Mouse (Mus musculus) forebrain, embryonic 16.5 days (tissue): ENCODE data around the gene Grk2. TPM values are rescaled to one million over a fixed set of nuclear protein-coding genes. Genes with fewer than 3 reads are reported as not detected.

Source experiments
- ATAC-seq: fragments of 200-750 bp; cut with Nextera tagmentation; 2 replicates; pipeline ENCODE4 v1.8.0; 2017; ENCODE audit warnings: mild to moderate bottlenecking, moderate library complexity
- H3K27ac ChIP-seq: fragments of 300-500 bp; sonication (generic); 2 replicates; pipeline ENCODE4 v1.5.1; 2014; ENCODE audit warnings: low read length, control low read depth
- H3K27me3 ChIP-seq: fragments of 300-500 bp; sonication (generic); replicated peaks from 2 replicates; pipeline ENCODE4 v1.6.1; 2014; ENCODE audit warnings: low read length; ENCODE audit not compliant: control insufficient read depth, insufficient read depth
- H3K36me3 ChIP-seq: fragments of 300-500 bp; sonication (generic); 2 replicates; pipeline ENCODE4 v1.6.1; 2014; ENCODE audit not compliant: control insufficient read depth, insufficient read depth
- H3K4me1 ChIP-seq: fragments of 300-500 bp; sonication (generic); replicated peaks from 2 replicates; pipeline ENCODE4 v1.6.1; 2014; ENCODE audit warnings: low read length; ENCODE audit not compliant: control insufficient read depth, insufficient read depth
- H3K4me2 ChIP-seq: fragments of 300-500 bp; sonication (generic); 2 replicates; pipeline ENCODE4 v1.6.1; 2014; ENCODE audit warnings: mild to moderate bottlenecking, low read length, control low read depth
- H3K4me3 ChIP-seq: fragments of 300-500 bp; sonication (generic); replicated peaks from 2 replicates; pipeline ENCODE4 v1.5.1; 2014; ENCODE audit warnings: mild to moderate bottlenecking, low read length, control low read depth
- H3K9ac ChIP-seq: fragments of 300-500 bp; sonication (generic); replicated peaks from 2 replicates; pipeline ENCODE4 v1.6.1; 2014; ENCODE audit warnings: low read depth, low read length, control low read depth
- H3K9me3 ChIP-seq: fragments of 300-500 bp; sonication (generic); 2 replicates; pipeline ENCODE4 v1.6.1; 2016; ENCODE audit warnings: low read length; ENCODE audit not compliant: control insufficient read depth
- WGBS: fragments of 180-500 bp; shearing (Covaris S2); extraction: QIAGEN DNeasy Blood & Tissue Kit; methylation state at CpG from one replicate; pipeline ENCODE4 v1.1.7; 2014; 5-methylcytosine and 5-hydroxymethylcytosine counted together
- polyA plus RNA-seq: library from polyadenylated mRNA; unstranded; fragments of >200 nt; fragmentation: Nextera tagmentation; extraction: Ambion mirVana; gene quantifications from 2 replicates; pipeline ENCODE4 v1.2.1, GENCODE M21; 2015

Gene Grk2
- polyA plus RNA-seq, 1 experiment from 2014 or later: 28.1 TPM

DNA sequence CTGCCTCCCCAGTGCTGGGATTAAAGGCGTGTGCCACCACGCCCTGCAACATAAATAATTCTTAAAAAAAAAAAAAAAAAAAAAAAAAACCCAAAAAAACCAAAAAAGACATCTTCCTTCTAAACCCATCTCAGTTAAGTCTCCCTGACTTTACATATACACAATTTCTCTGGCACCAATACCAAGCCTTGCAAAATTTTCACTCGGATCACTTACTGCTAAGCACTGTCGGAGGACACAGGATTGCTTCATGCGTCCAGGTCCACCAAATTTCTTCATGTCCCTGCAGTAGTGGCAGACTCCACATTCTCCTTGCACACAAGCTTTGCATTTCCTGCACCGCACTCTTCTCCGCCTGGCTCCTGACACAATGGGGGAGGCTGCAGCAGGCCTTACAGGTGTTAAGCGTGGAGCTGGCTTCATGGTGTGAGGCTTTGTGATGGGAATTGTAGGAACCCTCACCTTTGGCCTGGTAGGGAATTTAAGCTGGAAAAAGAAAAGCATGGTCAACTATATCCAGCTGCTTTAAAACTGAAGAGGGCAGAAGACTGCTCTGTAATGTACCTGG is 22.8 kb upstream of the Grk2 start:
- Histone ChIP-seq H3K9ac (no peak overlapping the region), H3K4me2 (no peak overlapping the region), H3K4me3 (no peak overlapping the region), H3K27ac (no peak overlapping the region), H3K4me1 (peaks cover 15% of the 10 kb centered on the region), H3K9me3 (no peaks in the 10 kb centered on the region), H3K27me3 (no peaks in the 10 kb centered on the region), H3K36me3 (peaks cover 29% of the 10 kb centered on the region)
- 95% methylated on average over 8 of the region's 8 CpGs for WGBS
- no peak for ATAC-seq

DNA sequence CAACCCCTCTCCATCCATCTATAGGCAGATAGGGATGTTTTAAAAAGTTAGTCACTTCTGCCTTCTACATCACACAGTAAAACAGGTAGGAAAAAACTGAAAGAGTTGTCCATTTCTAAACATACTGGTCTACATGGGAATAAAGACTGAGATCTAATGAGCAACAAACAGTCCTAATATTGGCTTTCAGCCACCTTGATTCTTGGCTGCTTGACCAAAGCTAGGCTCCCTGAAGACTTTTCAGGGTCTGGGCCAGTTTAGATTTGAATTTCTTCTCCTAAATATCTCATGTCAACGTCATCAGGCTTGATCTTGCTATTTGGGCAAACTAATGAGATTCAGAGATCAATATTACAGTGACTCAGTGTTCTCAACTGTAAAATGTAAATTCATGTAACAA is 20.9 kb upstream of the Grk2 start:
- H3K27me3 ChIP-seq: no peaks in the 10 kb centered on the region
- H3K4me3 ChIP-seq: no peak overlapping the region
- no peak overlapping the region for H3K27ac ChIP-seq
- H3K4me1 ChIP-seq: peaks cover 6% of the 10 kb centered on the region
- no peak overlapping the region for H3K9ac ChIP-seq
- H3K4me2 ChIP-seq: no peak overlapping the region
- ATAC-seq: no peak
- H3K36me3 ChIP-seq: peaks cover 35% of the 10 kb centered on the region
- 68% methylated on average over 1 of the region's 1 CpGs for WGBS
- no peaks in the 10 kb centered on the region for H3K9me3 ChIP-seq

DNA sequence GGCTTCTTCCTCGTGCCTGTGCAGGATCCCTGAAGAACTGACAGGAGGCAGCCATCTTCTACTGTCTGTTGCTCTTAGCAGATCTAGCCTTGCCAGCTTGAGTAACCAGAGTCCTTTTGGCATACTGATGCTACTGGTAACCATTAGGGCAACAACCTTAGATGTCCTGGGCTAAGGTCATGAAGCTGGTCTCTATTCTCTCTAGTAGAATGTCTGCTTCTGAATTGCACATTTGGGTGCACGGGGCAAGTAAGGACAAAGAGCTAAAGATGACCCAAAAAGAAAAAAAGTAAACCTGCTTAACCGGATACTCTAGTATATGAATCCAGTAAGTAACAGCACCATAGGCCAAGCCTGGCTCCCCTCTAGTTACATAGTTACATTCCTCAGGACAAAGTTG is 20.1 kb upstream of the Grk2 start:
- Histone ChIP-seq H3K36me3 (peaks cover 40% of the 10 kb centered on the region), H3K9me3 (no peaks in the 10 kb centered on the region), H3K27me3 (no peaks in the 10 kb centered on the region), H3K27ac (no peak overlapping the region), H3K4me1 (no peaks in the 10 kb centered on the region), H3K4me2 (no peak overlapping the region), H3K9ac (no peak overlapping the region), H3K4me3 (no peak overlapping the region)
- ATAC-seq: no peak
- 95% methylated on average over 3 of the region's 3 CpGs for WGBS

DNA sequence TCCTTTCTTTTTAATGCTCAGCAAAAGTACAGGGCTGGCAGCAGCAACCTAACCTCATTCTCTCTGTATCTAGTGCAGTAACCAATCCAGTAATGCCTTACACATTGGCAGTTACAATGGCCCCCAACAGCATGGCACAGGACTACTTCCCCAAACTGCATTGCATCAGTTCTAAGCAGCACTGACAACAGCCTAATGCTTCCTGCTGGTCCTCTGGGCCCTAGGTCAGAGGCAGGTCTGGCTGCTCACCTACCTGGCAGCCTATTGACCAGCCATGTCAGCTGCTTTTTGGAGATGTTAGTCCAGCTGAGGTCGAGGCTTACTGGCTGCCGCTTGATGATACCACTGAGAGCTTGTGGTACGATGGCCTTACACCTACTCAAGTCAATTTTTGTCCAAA is 16.1 kb upstream of the Grk2 start:
- no peak overlapping the region for H3K4me2 ChIP-seq
- no peaks in the 10 kb centered on the region for H3K4me1 ChIP-seq
- no peak overlapping the region for H3K9ac ChIP-seq
- peaks cover 50% of the 10 kb centered on the region for H3K36me3 ChIP-seq
- H3K27me3 ChIP-seq: no peaks in the 10 kb centered on the region
- 92% methylated on average over 3 of the region's 3 CpGs for WGBS
- no peaks in the 10 kb centered on the region for H3K9me3 ChIP-seq
- no peak overlapping the region for H3K4me3 ChIP-seq
- ATAC-seq: no peak
- no peak overlapping the region for H3K27ac ChIP-seq

DNA sequence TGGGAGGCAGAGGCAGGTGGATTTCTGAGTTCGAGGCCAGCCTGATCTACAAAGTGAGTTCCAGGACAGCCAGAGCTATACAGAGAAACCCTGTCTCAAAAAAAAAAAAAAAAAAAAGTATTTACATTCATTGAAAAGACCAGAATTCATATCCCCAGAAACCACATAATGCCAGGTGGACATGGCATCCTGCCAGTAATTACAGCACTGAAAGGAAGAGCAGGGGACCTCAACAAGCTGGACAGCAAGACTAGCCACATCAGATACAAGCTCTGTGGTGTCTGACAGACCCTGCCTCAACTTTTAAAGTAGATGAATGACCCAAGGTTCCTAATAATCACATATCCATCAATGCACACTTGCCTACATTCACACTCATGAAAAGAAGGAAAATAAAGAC is 15.6 kb upstream of the Grk2 start:
- H3K4me1 ChIP-seq: no peaks in the 10 kb centered on the region
- H3K9ac ChIP-seq: no peak overlapping the region
- H3K4me2 ChIP-seq: no peak overlapping the region
- H3K9me3 ChIP-seq: no peaks in the 10 kb centered on the region
- peaks cover 47% of the 10 kb centered on the region for H3K36me3 ChIP-seq
- no peak overlapping the region for H3K4me3 ChIP-seq
- 100% methylated on average over 1 of the region's 1 CpGs for WGBS
- H3K27me3 ChIP-seq: no peaks in the 10 kb centered on the region
- ATAC-seq: no peak
- H3K27ac ChIP-seq: no peak overlapping the region

DNA sequence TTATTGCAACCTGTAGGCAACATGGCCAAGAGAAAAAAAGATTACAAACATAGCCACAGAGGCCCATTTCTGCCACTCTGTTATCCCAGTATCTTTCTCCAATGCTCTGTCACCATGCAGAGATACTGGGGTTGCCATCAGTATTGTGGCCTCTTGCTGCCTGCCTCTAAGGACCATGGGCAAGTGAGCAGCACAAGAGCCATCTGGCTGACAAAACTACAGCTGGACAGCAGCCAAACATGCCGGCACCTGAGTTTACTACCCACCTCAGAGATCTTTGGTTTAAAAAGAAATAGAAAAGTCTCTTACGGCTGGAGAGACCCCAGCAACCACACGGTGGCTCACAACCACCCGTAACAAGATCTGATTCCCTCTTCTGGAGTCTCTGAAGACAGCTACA is 13.2 kb upstream of the Grk2 start:
- no peaks in the 10 kb centered on the region for H3K9me3 ChIP-seq
- H3K27me3 ChIP-seq: no peaks in the 10 kb centered on the region
- H3K27ac ChIP-seq: no peak overlapping the region
- no peak overlapping the region for H3K4me2 ChIP-seq
- WGBS: 68% methylated on average over 4 of the region's 4 CpGs
- H3K9ac ChIP-seq: no peak overlapping the region
- H3K4me3 ChIP-seq: no peak overlapping the region
- H3K36me3 ChIP-seq: peaks cover 43% of the 10 kb centered on the region
- H3K4me1 ChIP-seq: no peaks in the 10 kb centered on the region
- no peak for ATAC-seq

DNA sequence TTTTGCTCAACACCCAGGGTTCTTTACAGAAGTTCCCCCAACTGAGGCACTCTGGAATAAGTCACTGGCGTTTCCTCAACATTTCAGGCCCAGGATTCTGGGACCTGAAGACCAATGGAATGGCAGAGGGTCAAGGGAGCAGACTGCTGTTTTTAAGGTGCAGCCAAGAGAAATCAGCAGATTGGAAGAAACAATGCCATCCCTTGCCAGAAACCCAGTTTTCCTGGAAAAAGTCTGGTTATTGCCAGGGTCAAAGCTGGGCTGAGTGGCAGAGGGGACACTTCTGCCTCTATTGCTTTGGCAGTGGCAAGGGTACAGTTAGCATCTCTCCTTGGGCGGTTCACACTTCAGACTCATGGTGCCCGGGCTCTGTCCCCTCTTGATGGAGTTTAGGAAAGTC is 11.2 kb upstream of the Grk2 start:
- Histone ChIP-seq H3K9me3 (no peaks in the 10 kb centered on the region), H3K27ac (no peak overlapping the region), H3K4me3 (no peak overlapping the region), H3K4me1 (no peaks in the 10 kb centered on the region), H3K27me3 (no peaks in the 10 kb centered on the region), H3K36me3 (peaks cover 42% of the 10 kb centered on the region), H3K4me2 (no peak overlapping the region), H3K9ac (no peak overlapping the region)
- WGBS: 79% methylated on average over 3 of the region's 3 CpGs
- ATAC-seq: no peak

DNA sequence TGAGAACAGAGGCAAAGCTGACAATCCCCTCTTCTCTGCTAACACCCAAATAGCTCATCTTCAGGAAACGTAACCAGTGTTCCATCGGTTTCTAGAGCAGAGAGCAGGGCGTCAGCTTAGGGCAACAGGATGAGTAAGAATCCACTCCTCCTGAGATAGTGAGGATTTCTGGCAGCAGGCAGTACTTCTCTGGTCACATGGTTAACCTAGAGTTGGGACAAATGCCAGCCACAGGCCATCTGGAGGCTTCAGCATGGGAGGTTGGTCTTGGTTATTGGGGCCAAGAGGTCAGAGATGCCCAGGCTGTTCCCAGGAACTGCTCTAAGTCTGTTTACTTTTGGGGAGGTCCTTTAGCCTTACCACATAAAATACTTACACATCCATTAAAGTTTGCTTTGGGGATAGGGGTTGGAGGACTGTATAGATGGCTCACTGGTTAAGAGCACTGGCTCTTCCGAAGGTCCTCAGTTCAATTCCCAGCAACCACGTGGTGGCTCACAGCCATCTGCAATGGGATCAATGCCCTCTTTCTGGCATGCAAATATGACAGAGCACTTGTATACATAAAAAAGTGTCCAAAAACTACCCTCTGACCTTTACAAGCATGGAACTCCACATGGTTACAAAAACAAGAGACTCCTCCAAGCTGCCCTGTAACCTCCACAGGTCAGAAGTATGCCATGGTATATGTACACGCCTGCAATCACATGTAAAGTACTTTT is 9.4 kb upstream of the Grk2 start:
- no peak for ATAC-seq
- H3K4me2 ChIP-seq: no peak overlapping the region
- no peak overlapping the region for H3K4me3 ChIP-seq
- peaks cover 27% of the 10 kb centered on the region for H3K36me3 ChIP-seq
- no peaks in the 10 kb centered on the region for H3K9me3 ChIP-seq
- WGBS: 83% methylated on average over 6 of the region's 6 CpGs
- H3K4me1 ChIP-seq: no peaks in the 10 kb centered on the region
- no peak overlapping the region for H3K27ac ChIP-seq
- no peaks in the 10 kb centered on the region for H3K27me3 ChIP-seq
- H3K9ac ChIP-seq: no peak overlapping the region

DNA sequence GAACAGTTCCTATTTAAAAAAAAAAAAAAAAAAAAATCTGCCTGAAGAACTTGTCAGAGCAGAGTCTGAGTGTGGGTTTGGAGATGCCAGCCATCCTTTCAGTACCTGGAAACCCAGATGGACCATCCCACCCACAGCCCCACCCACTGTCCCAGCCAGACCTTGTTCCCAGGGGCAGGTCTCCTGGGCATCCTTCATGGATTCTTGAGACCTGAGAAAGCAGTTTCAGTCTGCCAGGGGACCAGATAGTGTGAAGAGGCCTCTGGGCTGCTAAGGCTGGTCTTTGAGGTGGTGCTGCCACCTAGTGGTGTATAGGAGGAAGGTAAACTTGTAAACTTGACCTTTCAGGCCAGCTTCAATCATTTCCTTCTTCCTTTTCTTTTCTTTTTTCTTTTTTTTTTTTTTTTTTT is 3.8 kb upstream of the Grk2 start:
- no peak overlapping the region for H3K27ac ChIP-seq
- H3K36me3 ChIP-seq: 0 out of 2 replicates have a peak, but pooled peaks cover 2% of the 10 kb centered on the region
- no peak overlapping the region for H3K4me3 ChIP-seq
- no peak overlapping the region for H3K9ac ChIP-seq
- no peaks in the 10 kb centered on the region for H3K27me3 ChIP-seq
- peak; percentile 23 for ATAC-seq
- H3K9me3 ChIP-seq: no peaks in the 10 kb centered on the region
- H3K4me2 ChIP-seq: no peak overlapping the region
- peaks cover 14% of the 10 kb centered on the region for H3K4me1 ChIP-seq
